12 mouse cellular contexts compared by ENCODE assay signal in the genomic region with DNA sequence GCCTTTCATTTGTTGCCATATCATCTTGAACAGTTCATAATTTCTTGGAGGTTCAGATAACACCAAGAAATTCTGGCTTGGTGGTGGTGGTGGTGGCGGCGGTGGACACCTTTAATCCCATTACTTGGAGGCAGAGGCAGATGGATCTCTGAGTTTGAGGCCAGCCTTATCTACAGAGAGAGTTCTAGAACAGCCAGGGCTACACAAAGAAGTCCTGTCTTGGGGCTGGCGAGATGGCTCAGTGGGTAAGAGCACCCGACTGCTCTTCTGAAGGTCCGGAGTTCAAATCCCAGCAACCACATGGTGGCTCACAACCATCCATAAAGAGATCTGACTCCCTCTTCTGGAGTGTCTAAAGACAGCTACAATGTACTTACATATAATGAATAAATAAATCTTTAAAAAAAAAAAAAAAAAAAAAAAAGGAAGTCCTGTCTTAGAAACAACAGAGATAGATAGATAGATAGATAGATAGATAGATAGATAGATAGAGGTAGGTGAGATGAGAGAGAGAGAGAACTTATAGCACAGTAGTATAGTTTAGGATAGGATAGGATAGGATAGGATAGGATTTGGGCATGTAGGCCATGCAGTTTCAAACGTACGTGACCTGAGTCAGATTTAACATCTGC. TPM values are rescaled to one million over a fixed set of nuclear protein-coding genes. Genes with fewer than 3 reads are reported as not detected.
"Had no signal": no experiment of that assay in that cellular context is flagged by ENCODE, and none has a peak within 500 bp of the region (broad histone marks: within the 10 kb centered on the region; RNA-seq: fewer than 3 reads in every experiment).

No protein-coding gene starts in this region.

RNA-seq across cellular contexts. Expression of a gene that starts 4.1 kb away (rescaled TPM):
- total RNA-seq: liver, adult 2 months; megakaryocyte progenitor cell, adult 5-6 weeks; megakaryocyte, adult 5-6 weeks; megakaryocyte-erythroid progenitor cell, adult 5-6 weeks had no signal

RNA-seq across cellular contexts. Expression of a gene that starts 30.6 kb away (rescaled TPM):
- total RNA-seq: monocyte, adult 5-6 weeks had no signal
- polyA plus RNA-seq: liver, adult 2 months; liver, embryonic 15.5 days; liver, postnatal 0 days; lung, postnatal 0 days; macrophage; midbrain, embryonic 12.5 days; midbrain, embryonic 14.5 days; neural tube, embryonic 11.5 days had no signal
